Mouse (Mus musculus) forelimb bud, embryonic 11.5 days (tissue): ENCODE data around the gene Itpr2.

Experiments used
- DNase-seq: peaks from one replicate; pipeline ENCODE4 v3.0.0-alpha.2; 2012; ENCODE audit warnings: low read depth, low spot score

The Itpr2 gene

GRCm38 (mm10) chr6:146159641-146160040, 342.4 kb downstream of the Itpr2 start:
- DNase-seq, result no peak

DNA sequence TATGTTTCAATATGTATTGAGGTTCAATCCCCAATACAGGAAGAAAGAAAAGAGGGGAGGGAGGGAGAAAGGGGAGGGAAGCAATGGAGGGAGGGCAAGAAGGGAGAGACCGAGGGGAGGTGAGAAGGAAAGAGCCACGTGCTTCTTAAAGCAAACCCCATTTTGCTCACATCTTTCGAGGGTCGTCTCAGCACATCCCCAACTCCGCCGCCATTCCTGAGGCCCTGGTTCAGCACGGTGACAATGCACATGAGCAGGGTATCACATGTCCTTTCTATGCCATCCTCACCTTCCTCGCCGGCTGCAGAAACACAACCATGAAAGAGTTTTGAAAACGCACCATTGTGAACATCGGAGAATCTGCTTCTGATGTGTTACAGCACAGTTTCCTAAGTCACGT, 343.3 kb downstream of the Itpr2 start:
- DNase-seq, result no peak

- no peak for DNase-seq
Measured at GRCm38 (mm10) chr6:146157983-146158535, 344.0 kb downstream of the Itpr2 start.

DNA sequence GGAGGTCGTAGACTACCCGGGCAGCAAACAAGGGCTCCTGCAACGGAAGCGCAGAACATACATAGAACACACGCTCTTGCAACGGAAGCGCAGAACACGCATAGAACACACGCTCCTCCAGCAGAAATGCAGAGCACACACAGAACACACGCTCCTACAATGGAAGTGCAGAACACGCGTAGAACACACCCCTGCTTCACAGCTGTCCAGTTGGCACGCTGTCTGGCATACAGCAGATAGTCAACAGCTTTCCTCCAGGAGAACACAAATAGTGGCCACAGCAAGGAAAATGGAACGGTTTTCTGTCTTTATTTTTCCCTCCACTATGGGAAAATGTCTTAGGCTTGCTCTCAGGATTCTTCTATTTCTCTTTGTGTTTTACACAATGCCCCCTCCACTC, 344.9 kb downstream of the Itpr2 start:
- DNase-seq, result no peak

GRCm38 (mm10) chr6:146156536-146156935, 345.5 kb downstream of the Itpr2 start:
- DNase-seq, result no peak

- DNase-seq, result no peak
Measured at GRCm38 (mm10) chr6:146155156-146155734, 346.8 kb downstream of the Itpr2 start.

DNA sequence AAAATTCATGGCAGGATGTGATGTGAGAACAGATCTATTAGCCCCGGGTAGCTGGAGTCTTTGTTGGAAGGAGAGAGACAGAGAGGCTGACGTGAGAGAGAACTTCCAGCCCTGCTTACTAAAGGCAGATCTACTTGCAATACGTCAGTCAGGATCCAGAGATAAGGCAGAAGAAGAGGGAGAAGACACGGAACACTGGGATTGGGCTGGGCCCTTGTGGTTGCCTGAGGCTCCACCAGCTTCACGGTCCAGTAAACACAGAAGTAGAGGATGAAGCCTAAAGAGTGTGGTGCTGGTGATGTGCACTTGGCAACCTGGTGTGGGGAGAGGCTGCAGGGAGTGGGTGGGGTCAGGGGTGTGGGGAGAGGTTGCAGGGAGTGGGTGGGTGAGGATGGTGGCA, 349.2 kb downstream of the Itpr2 start:
- no peak for DNase-seq

GRCm38 (mm10) chr6:146140966-146141585, 360.9 kb downstream of the Itpr2 start:
- no peak for DNase-seq

DNA sequence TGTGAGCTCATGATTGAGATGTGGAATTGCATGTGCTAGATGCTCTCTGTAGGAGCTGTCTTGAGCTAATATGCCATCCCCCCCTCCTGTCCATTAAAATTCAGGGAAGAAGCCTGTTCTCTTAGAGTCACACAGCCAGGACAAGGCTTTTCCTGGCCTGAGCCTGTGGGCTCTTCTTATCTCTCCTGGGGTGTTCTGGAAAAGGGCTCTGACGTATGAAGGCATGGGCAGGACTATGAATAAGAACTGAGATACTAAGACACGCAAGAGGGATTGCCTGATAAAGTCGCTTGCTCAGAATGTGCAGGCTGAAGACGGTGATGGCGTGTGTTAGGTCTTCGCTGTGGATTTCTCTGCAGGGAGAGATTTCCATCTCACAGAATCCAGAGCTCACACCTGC, 361.9 kb downstream of the Itpr2 start:
- no peak for DNase-seq

DNA sequence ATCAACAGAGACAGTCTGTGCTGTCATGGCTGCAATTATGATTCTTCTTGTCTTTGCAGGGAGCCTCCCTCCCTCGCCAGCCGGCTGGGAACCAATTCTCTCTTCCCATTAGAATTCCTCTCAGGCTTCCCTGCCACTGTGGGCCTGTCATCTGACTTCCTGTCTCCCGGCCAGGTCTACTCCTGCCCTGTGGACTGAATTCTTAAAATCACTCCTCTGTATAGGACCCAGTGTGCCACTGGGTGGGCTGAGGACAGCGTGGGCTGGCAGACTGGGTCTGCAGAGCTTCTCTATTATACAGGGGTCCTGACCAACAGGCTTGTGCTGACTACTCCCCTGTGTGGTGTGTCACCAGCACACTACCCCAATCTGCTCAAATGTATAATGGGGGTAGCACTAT, 365.4 kb downstream of the Itpr2 start:
- no peak for DNase-seq

- no peak for DNase-seq
Measured at GRCm38 (mm10) chr6:146136244-146136643, 365.8 kb downstream of the Itpr2 start.

DNA sequence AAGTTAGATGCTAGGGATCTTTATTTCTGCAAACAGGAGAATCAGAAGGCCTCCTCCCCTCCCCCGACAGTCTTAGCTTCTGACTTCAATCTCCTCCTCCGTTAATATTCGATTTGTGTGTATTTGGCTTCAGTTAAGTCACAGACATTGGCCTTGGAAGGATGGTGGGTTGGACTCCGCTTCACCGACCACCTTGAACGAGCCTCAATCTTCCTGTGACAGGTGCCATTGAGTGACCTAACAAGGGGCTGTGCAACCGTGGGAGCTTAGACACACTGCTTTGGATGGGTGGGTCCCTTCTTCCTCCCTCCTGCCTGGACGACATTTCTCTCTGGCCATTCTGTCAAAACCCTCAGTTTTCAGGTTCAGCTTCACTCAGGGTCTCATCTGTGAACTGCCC, 366.7 kb downstream of the Itpr2 start:
- no peak for DNase-seq

GRCm38 (mm10) chr6:146133921-146134320, 368.1 kb downstream of the Itpr2 start:
- DNase-seq, result no peak

GRCm38 (mm10) chr6:146129066-146129465, 373.0 kb downstream of the Itpr2 start:
- no peak for DNase-seq

DNA sequence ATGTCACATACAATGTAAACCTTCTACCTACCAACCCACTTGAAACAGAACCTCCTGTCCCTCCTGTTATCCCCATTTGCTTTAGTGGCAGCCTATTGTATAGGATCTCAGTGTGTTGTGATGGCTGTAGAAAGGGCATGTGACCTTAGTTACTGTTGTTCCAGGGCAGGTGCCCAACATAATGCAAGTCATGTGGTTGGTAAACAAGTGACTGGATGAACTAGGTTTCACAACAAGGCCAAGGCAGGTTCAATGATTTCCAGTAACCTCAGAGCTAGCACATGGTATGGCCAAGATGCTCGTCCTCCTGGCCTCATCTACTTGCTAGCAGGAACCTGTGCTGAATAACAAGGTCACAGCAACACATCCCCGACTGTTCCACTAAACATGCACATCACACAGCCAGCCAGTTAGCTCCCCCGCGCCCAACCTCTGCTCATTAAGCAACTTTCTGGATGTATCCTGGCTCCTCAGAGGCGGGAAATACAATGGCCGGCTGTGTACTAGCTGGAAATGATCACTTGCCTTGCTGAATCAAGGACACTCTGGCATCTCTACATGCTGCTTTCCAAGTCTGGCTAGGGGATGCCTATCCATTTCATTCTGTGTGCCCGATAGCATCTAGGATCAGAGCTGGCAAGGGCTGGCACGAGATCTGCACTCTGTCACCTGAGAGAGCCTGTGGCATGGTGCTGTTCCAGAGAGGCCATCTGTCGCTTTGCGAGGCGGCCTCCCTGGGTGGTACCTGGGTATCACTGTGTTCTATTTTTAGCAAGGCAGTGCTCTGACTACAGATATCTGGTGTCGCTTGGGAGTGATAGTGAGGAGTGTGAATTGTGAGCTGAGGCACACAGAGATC, 375.0 kb downstream of the Itpr2 start:
- DNase-seq, result no peak

GRCm38 (mm10) chr6:146125621-146126020, 376.4 kb downstream of the Itpr2 start:
- no peak for DNase-seq

GRCm38 (mm10) chr6:146124479-146124878, 377.5 kb downstream of the Itpr2 start:
- no peak for DNase-seq

DNA sequence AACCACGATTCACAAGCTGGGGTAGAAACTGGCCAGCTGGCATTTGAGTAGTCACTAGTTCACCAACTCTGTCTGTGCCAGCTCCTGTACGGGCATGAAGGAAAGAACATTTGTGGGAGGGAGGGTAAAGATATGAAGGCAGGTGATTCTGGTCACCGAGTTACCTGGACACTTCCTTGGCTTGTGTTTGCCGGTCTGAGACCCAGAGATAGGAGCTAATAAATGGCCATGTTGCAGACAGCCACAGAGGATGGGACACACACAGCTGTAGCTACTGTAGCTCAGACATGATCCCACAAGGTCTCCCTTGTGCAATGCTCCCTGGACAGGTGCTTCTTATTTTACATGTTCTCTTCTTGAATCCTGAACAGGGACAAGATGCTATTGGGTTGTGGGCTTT, 378.4 kb downstream of the Itpr2 start:
- no peak for DNase-seq

- no peak for DNase-seq
Measured at GRCm38 (mm10) chr6:146120172-146120571, 381.9 kb downstream of the Itpr2 start.

DNA sequence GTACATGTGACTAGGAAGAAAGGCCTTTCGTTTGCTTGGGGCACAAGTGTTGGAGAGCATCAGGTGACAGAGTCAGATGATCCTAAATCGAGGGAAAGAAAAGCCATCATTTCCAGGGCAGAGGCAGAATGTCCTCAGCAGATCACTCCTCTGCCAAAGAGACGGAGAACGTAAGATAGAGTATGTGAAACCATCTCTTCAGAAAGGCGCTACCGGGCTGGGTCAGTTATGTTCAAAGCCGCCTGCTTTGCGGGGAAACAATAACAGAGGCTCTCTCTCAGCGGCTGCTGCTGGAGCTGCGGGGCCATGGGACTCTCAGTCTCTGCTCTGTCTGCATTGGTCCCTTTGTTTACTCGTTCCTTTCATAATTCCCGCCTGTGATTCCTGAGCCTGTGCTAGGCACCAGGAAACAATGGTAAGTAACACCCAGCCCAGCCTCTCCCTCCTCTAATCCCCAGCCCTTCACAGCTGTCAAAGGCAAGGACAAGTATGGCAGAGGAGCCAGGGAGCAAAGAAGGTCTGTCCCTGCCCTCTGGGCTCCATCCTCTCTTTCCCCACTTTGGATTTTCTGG, 387.2 kb downstream of the Itpr2 start:
- DNase-seq, result no peak

GRCm38 (mm10) chr6:146114071-146114470, 388.0 kb downstream of the Itpr2 start:
- DNase-seq, result no peak

DNA sequence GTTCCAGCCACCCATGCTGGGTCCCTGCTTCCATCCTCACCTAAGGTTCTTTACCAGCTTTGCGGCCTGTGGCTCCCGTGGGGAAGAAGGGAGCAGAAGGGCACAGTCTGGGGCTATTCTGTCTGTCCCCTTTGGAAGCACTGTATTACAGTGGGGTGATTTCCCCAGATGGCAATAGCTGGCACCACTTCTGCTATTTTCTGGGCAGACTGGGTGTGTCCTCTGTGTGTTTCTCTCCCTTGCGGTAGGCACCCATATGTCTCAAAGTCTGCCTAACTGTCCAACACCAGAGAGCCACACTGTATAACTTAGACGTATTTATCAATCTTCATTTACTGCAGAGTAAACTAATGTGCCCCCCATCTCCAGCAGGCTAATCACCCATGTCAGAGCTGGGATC, 388.9 kb downstream of the Itpr2 start:
- no peak for DNase-seq
